10 mouse cellular contexts compared by ENCODE assay signal in the genomic region with DNA sequence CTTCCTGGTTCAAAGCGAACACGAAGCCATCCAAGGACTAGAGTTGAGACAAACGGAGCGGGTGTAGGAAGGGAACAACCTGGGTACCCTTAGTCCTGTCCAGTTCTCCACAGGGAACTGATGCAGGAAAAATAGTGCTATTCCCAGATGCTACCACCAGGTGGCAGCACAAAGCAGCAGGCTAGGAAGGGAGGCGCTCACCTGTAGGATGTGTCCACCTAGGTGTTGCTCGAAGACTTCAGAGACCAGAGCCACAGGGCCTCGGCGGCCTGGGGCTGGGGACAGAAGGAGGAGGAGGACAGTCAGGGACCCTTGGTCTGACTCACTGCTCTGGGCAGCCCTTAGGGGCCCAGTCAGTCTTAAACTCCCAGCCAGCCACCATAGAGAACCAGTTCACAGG. TPM values are rescaled to one million over a fixed set of nuclear protein-coding genes. Genes with fewer than 3 reads are reported as not detected.
DNase-seq lines count a peak whose midpoint lies in the region; ATAC-seq lines count a peak whose summit lies in the region.
"Had no signal": no experiment of that assay in that cellular context is flagged by ENCODE, and none has a peak within 500 bp of the region (broad histone marks: within the 10 kb centered on the region; RNA-seq: fewer than 3 reads in every experiment).

No protein-coding gene starts in this region.

- no peak overlapping the region for H3K4me2 ChIP-seq in liver, embryonic 12.5 days
- H3K4me2 ChIP-seq: embryonic facial prominence, embryonic 13.5 days; neural tube, embryonic 12.5 days had no signal

- peak; percentile 51 to 73 for DNase-seq in urinary bladder, adult 18-20 months (ENCODE audit: low spot score in 2 of 2)
- DNase-seq in urinary bladder, postnatal 10 days (ENCODE audit: low spot score): no peak
- DNase-seq in cerebellum, postnatal 14 days: peak; percentile 88 to 93
- DNase-seq in gastrocnemius, postnatal 10 days: peak; percentile 76
- peak; percentile 45 to 79 for DNase-seq in kidney, adult 8-10 months
- peak; percentile 73 for DNase-seq in neural tube, embryonic 10.5 days (ENCODE audit: extremely low spot score, low spot score)
- peak; percentile 86 for DNase-seq in testis, postnatal 10 days (ENCODE audit: low spot score)

- H3K27me3 ChIP-seq in liver, embryonic 12.5 days (replicated peaks): peaks cover 66% of the 10 kb centered on the region

- no peaks in the 10 kb centered on the region for H3K4me1 ChIP-seq in liver, embryonic 12.5 days
- H3K4me1 ChIP-seq: embryonic facial prominence, embryonic 13.5 days had no signal

- no peak overlapping the region for H3K27ac ChIP-seq in liver, embryonic 12.5 days
- H3K27ac ChIP-seq: embryonic facial prominence, embryonic 13.5 days; neural tube, embryonic 12.5 days had no signal

- WGBS in liver, embryonic 12.5 days (ENCODE audit: insufficient replicate concordance): 5% methylated on average over 8 of the region's 8 CpGs

- H3K9ac ChIP-seq in liver, embryonic 12.5 days: no peak overlapping the region
- H3K9ac ChIP-seq: embryonic facial prominence, embryonic 13.5 days; neural tube, embryonic 12.5 days had no signal

- H3K4me3 ChIP-seq in liver, embryonic 12.5 days: no peak overlapping the region
- H3K4me3 ChIP-seq: embryonic facial prominence, embryonic 13.5 days; neural tube, embryonic 12.5 days had no signal

- H3K9me3 ChIP-seq in liver, embryonic 12.5 days (replicated peaks): no peaks in the 10 kb centered on the region
- H3K9me3 ChIP-seq: embryonic facial prominence, embryonic 13.5 days; neural tube, embryonic 12.5 days had no signal

- ATAC-seq in liver, embryonic 12.5 days: peak; percentile 49; the same call in 1 of the 2 replicates

- H3K36me3 ChIP-seq in liver, embryonic 12.5 days: no peaks in the 10 kb centered on the region
- H3K36me3 ChIP-seq: embryonic facial prominence, embryonic 13.5 days; neural tube, embryonic 12.5 days had no signal

RNA-seq across cellular contexts. Expression of a gene that starts 12.4 kb away (rescaled TPM):
- total RNA-seq in gastrocnemius, postnatal 10 days (2021): not detected
- polyA plus RNA-seq in liver, embryonic 12.5 days (2016; fragmentation: Nextera tagmentation; extraction: Ambion mirVana): 0.33 and 0.36 TPM in 2 replicates

RNA-seq across cellular contexts. Expression of a gene that starts 12.6 kb away (rescaled TPM):
- total RNA-seq in gastrocnemius, postnatal 10 days (2021): 10 to 100 TPM; 18.8 to 18.9 TPM
- 43.9 and 48.0 TPM in 2 replicates for polyA plus RNA-seq in liver, embryonic 12.5 days (2016; fragmentation: Nextera tagmentation; extraction: Ambion mirVana)
